Mouse (Mus musculus) gastrocnemius, postnatal 14 days (tissue): ENCODE measurements around the gene Magi1. TPM values are rescaled to one million over a fixed set of nuclear protein-coding genes. Genes with fewer than 3 reads are reported as not detected.
"Not testable (repeated sequence)": the region's sequence is repeated elsewhere in the genome, so short reads cannot be mapped to it uniquely, and the experiment has no call there.

ENCODE experiments used
- DNase-seq: peaks from one replicate; pipeline ENCODE4 v3.0.0; 2021; ENCODE audit warnings: mixed read lengths
- intact Hi-C: fragments of 180-260 bp; cut with DNase I; formaldehyde crosslinking; loops from one replicate; pipeline ENCODE4 v1.15.1; 2025; ENCODE audit warnings: low total_unique reads
- total RNA-seq, 2 experiments: library from RNA; stranded (reverse); gene quantifications; 2 replicates each; pipeline ENCODE4 v1.2.3; 2021

Gene Magi1
- total RNA-seq, 2 experiments from 2014 or later = 6.4 to 6.7 TPM

DNA sequence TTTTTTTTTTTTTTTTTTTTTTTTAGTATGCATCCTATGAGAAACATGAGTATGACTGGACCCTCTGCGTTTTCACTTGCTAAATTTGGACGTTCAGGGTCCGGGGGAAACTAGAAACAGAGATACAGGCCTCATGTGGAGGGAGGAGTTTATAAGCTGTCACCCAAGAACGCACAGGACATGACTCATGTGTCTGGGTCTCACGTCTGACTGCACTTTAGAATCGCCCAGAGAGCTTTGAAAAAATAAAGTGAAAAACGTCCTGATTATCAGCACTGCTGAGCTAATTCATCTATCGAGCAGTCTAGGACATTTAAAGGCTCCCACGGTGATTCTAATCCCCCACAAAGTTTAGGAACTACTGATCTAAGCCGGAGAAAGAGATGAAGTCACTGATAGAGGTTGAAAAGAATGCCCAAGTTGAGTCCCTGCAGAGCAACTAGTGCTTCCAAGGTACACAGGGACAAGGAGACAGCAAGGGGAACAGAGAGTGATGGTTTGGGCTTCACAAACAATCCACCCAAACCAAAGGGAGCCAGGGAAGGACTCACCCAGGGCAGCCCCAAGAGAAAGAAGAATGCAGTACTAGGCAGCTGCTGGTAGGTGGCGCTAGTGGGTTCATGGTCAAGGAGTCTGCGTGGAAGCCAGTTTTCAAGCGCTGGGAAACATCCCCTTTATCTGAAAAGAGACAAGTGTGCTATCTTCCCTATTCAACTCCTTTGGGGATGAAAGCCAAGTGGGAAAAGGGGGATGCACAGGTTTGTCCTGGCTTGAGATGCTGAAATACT lies 626.3 kb downstream of the Magi1 start:
- peak; percentile 67 for DNase-seq
- intact Hi-C loops = no loop called here

DNA sequence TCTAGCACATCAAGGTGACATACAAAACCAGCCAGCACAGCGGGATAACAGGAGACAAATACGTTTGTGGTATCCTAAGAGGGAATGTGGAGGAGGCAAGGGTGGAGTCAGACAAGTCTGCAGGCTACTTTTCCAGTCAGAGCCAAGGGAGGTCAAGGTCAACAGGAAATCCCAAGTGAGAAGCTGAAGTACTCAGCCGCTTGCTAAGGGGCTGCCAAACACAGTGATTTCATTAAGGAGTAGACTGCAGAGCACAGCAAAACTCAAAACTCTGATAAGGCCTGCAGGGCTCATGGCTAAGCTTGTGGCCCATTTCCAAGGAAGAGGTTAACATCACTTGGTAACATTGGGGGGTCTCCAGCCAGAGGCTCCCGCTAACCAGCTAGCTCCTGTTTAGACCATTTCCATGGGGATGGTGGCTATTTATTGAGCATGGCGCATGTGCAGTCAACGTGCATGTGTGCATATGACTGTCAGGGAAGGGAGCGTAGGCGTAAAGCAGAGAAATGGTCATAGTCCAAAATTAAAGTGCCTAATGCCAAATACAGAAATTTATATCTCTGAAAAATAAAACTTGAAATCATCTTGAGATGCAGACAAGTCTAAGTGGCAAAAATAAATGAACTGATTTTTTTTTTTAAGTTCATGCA lies 635.0 kb downstream of the Magi1 start:
- DNase-seq = no peak

GRCm38 (mm10) chr6:93629735-93630291 lies 653.9 kb downstream of the Magi1 start:
- DNase-seq, intact Hi-C loops: not testable (repeated sequence)

More for the DNA sequence above, 635.0 kb downstream of the Magi1 start:
- intact Hi-C loops = no loop called here

- intact Hi-C loops = no loop called here
These were observed 656.5 kb downstream of the Magi1 start for GRCm38 (mm10) chr6:93627200-93627599.

More at GRCm38 (mm10) chr6:93627200-93627599, 656.5 kb downstream of the Magi1 start:
- DNase-seq = no peak

Other genes starting within 250 kb of the Magi1 start
- gene Slc25a26, start 216.4 kb upstream of the Magi1 start, total RNA-seq = 1 to 10 TPM; 8.5 to 9.2 TPM